Mouse (Mus musculus) intestine, embryonic 16.5 days (tissue): ENCODE measurements around the gene Rpia. TPM values are rescaled to one million over a fixed set of nuclear protein-coding genes. Genes with fewer than 3 reads are reported as not detected.

ENCODE experiments used
- ATAC-seq: fragments of 200-750 bp; cut with Nextera tagmentation; 2 replicates; pipeline ENCODE4 v1.8.0; 2017; ENCODE audit warnings: moderate TSS enrichment, moderate library complexity
- H3K27ac ChIP-seq: fragments of 300-500 bp; sonication (generic); 2 replicates; pipeline ENCODE4 v1.5.1; 2014; ENCODE audit warnings: mild to moderate bottlenecking, low read length
- H3K27me3 ChIP-seq: fragments of 300-500 bp; sonication (generic); replicated peaks from 2 replicates; pipeline ENCODE4 v1.6.1; 2014; ENCODE audit warnings: low read length, control low read depth, mixed read lengths; ENCODE audit not compliant: control insufficient read depth, insufficient read depth
- H3K36me3 ChIP-seq: fragments of 300-500 bp; sonication (generic); 2 replicates; pipeline ENCODE4 v1.6.1; 2014; ENCODE audit warnings: low read length, control low read depth; ENCODE audit not compliant: control insufficient read depth, insufficient read depth
- H3K4me1 ChIP-seq: fragments of 300-500 bp; sonication (generic); 2 replicates; pipeline ENCODE4 v1.6.1; 2014; ENCODE audit warnings: low read length, control low read depth, mixed read lengths; ENCODE audit not compliant: control insufficient read depth, insufficient read depth
- H3K4me2 ChIP-seq: fragments of 300-500 bp; sonication (generic); 2 replicates; pipeline ENCODE4 v1.6.1; 2014; ENCODE audit warnings: low read depth, low read length, control low read depth
- H3K4me3 ChIP-seq: fragments of 300-500 bp; sonication (generic); 2 replicates; pipeline ENCODE4 v1.5.1; 2014; ENCODE audit warnings: mild to moderate bottlenecking, low read length
- H3K9ac ChIP-seq: fragments of 300-500 bp; sonication (generic); 2 replicates; pipeline ENCODE4 v1.6.1; 2014; ENCODE audit warnings: low read depth, low read length
- H3K9me3 ChIP-seq: fragments of 300-500 bp; sonication (generic); 2 replicates; pipeline ENCODE4 v1.6.1; 2016; ENCODE audit warnings: low read length, control low read depth; ENCODE audit not compliant: control insufficient read depth
- WGBS: fragments of 180-500 bp; shearing (Covaris S2); extraction: QIAGEN DNeasy Blood & Tissue Kit; methylation state at CpG from one replicate; pipeline ENCODE4 v1.1.7; 2014; 5-methylcytosine and 5-hydroxymethylcytosine counted together
- polyA plus RNA-seq: library from polyadenylated mRNA; unstranded; fragments of >200 nt; fragmentation: Nextera tagmentation; extraction: Ambion mirVana; gene quantifications from 2 replicates; pipeline ENCODE4 v1.2.1, GENCODE M21; 2015

Gene Rpia
- polyA plus RNA-seq, 1 experiment from 2014 or later: 4.1 TPM

- WGBS: 85% methylated on average over 5 of the region's 5 CpGs
- H3K4me3 ChIP-seq: no peak overlapping the region
- ATAC-seq: no peak
- no peaks in the 10 kb centered on the region for H3K9me3 ChIP-seq
- no peaks in the 10 kb centered on the region for H3K4me1 ChIP-seq
- no peak overlapping the region for H3K9ac ChIP-seq
- H3K4me2 ChIP-seq: no peak overlapping the region
- no peaks in the 10 kb centered on the region for H3K27me3 ChIP-seq
- H3K36me3 ChIP-seq: no peaks in the 10 kb centered on the region
- H3K27ac ChIP-seq: no peak overlapping the region
Measured at GRCm38 (mm10) chr6:70743902-70744301, 48.1 kb downstream of the Rpia start.

GRCm38 (mm10) chr6:70742833-70743232 is 49.2 kb downstream of the Rpia start:
- no peak overlapping the region for H3K4me2 ChIP-seq
- no peak overlapping the region for H3K4me3 ChIP-seq
- H3K9ac ChIP-seq: no peak overlapping the region
- H3K4me1 ChIP-seq: no peaks in the 10 kb centered on the region
- H3K27ac ChIP-seq: no peak overlapping the region
- no peak for ATAC-seq
- H3K9me3 ChIP-seq: no peaks in the 10 kb centered on the region
- H3K36me3 ChIP-seq: no peaks in the 10 kb centered on the region
- no peaks in the 10 kb centered on the region for H3K27me3 ChIP-seq
- WGBS: 86% methylated on average over 4 of the region's 4 CpGs

- Histone ChIP-seq H3K9me3 (no peaks in the 10 kb centered on the region), H3K27ac (no peak overlapping the region), H3K27me3 (no peaks in the 10 kb centered on the region), H3K36me3 (no peaks in the 10 kb centered on the region), H3K4me3 (no peak overlapping the region), H3K9ac (no peak overlapping the region), H3K4me1 (no peaks in the 10 kb centered on the region), H3K4me2 (no peak overlapping the region)
- no peak for ATAC-seq
Measured at GRCm38 (mm10) chr6:70740535-70740934, 51.5 kb downstream of the Rpia start.

GRCm38 (mm10) chr6:70739456-70739855 is 52.6 kb downstream of the Rpia start:
- ATAC-seq: no peak
- H3K4me3 ChIP-seq: no peak overlapping the region

GRCm38 (mm10) chr6:70735528-70735927 is 56.5 kb downstream of the Rpia start:
- no peak overlapping the region for H3K27ac ChIP-seq
- H3K9ac ChIP-seq: no peak overlapping the region
- no peaks in the 10 kb centered on the region for H3K27me3 ChIP-seq
- WGBS: 82% methylated on average over 2 of the region's 2 CpGs
- H3K4me1 ChIP-seq: no peaks in the 10 kb centered on the region
- no peaks in the 10 kb centered on the region for H3K36me3 ChIP-seq
- no peak overlapping the region for H3K4me2 ChIP-seq
- H3K9me3 ChIP-seq: no peaks in the 10 kb centered on the region
- H3K4me3 ChIP-seq: no peak overlapping the region
- ATAC-seq: no peak

More at GRCm38 (mm10) chr6:70739456-70739855, 52.6 kb downstream of the Rpia start:
- Histone ChIP-seq H3K9me3 (no peaks in the 10 kb centered on the region), H3K4me2 (no peak overlapping the region), H3K27ac (no peak overlapping the region), H3K9ac (no peak overlapping the region), H3K27me3 (no peaks in the 10 kb centered on the region), H3K36me3 (no peaks in the 10 kb centered on the region), H3K4me1 (no peaks in the 10 kb centered on the region)
- 68% methylated on average over 1 of the region's 1 CpGs for WGBS

- Histone ChIP-seq H3K27ac (no peak overlapping the region), H3K4me2 (no peak overlapping the region), H3K9me3 (no peaks in the 10 kb centered on the region), H3K36me3 (no peaks in the 10 kb centered on the region), H3K27me3 (no peaks in the 10 kb centered on the region), H3K9ac (no peak overlapping the region), H3K4me1 (no peaks in the 10 kb centered on the region), H3K4me3 (no peak overlapping the region)
- no peak for ATAC-seq
Measured at GRCm38 (mm10) chr6:70730828-70731227, 61.2 kb downstream of the Rpia start.

- ATAC-seq: no peak
- H3K27ac ChIP-seq: no peak overlapping the region
- no peaks in the 10 kb centered on the region for H3K36me3 ChIP-seq
Measured at GRCm38 (mm10) chr6:70729125-70729524, 62.9 kb downstream of the Rpia start.

GRCm38 (mm10) chr6:70727094-70727721 is 64.8 kb downstream of the Rpia start:
- WGBS: 79% methylated on average over 4 of the region's 4 CpGs
- Histone ChIP-seq H3K4me1 (no peaks in the 10 kb centered on the region), H3K4me2 (no peak overlapping the region), H3K4me3 (no peak overlapping the region), H3K27ac (no peak overlapping the region), H3K9ac (no peak overlapping the region), H3K36me3 (no peaks in the 10 kb centered on the region), H3K27me3 (no peaks in the 10 kb centered on the region), H3K9me3 (no peaks in the 10 kb centered on the region)
- no peak for ATAC-seq

More at GRCm38 (mm10) chr6:70729125-70729524, 62.9 kb downstream of the Rpia start:
- WGBS: 84% methylated on average over 1 of the region's 1 CpGs
- Histone ChIP-seq H3K9ac (no peak overlapping the region), H3K27me3 (no peaks in the 10 kb centered on the region), H3K9me3 (no peaks in the 10 kb centered on the region), H3K4me3 (no peak overlapping the region), H3K4me1 (no peaks in the 10 kb centered on the region), H3K4me2 (no peak overlapping the region)

- Histone ChIP-seq H3K36me3 (no peaks in the 10 kb centered on the region), H3K27me3 (no peaks in the 10 kb centered on the region), H3K4me3 (no peak overlapping the region), H3K27ac (no peak overlapping the region), H3K4me1 (no peaks in the 10 kb centered on the region), H3K4me2 (no peak overlapping the region), H3K9me3 (no peaks in the 10 kb centered on the region), H3K9ac (no peak overlapping the region)
- ATAC-seq: no peak
- 65% methylated on average over 2 of the region's 2 CpGs for WGBS
Measured at GRCm38 (mm10) chr6:70725639-70726038, 66.4 kb downstream of the Rpia start.

GRCm38 (mm10) chr6:70724722-70725121 is 67.3 kb downstream of the Rpia start:
- Histone ChIP-seq H3K9me3 (no peaks in the 10 kb centered on the region), H3K27me3 (no peaks in the 10 kb centered on the region), H3K9ac (no peak overlapping the region), H3K27ac (no peak overlapping the region), H3K4me3 (no peak overlapping the region), H3K4me1 (no peaks in the 10 kb centered on the region), H3K4me2 (no peak overlapping the region), H3K36me3 (no peaks in the 10 kb centered on the region)
- 91% methylated on average over 13 of the region's 13 CpGs for WGBS
- no peak for ATAC-seq
